Mouse (Mus musculus) intestine, postnatal 0 days (tissue): Measurements from ENCODE around the gene Bcas2. TPM values are rescaled to one million over a fixed set of nuclear protein-coding genes. Genes with fewer than 3 reads are reported as not detected.
A peak's percentile ranks its signal among the peaks of the same experiment; 100 is the strongest.
"Not testable (repeated sequence)": the region's sequence is repeated elsewhere in the genome, so short reads cannot be mapped to it uniquely, and the experiment has no call there.

ENCODE experiments used
- ATAC-seq: fragments of 200-750 bp; cut with Nextera tagmentation; 2 replicates; pipeline ENCODE4 v1.8.0; 2017; ENCODE audit warnings: mild to moderate bottlenecking, moderate TSS enrichment, moderate library complexity
- H3K27ac ChIP-seq: fragments of 300-500 bp; sonication (generic); 2 replicates; pipeline ENCODE4 v1.5.1; 2014; ENCODE audit warnings: mild to moderate bottlenecking, low read depth, low read length, moderate library complexity
- H3K27me3 ChIP-seq: fragments of 300-500 bp; sonication (generic); replicated peaks from 2 replicates; pipeline ENCODE4 v1.6.1; 2014; ENCODE audit warnings: low read length, mixed read lengths; ENCODE audit not compliant: control insufficient read depth, insufficient read depth
- H3K36me3 ChIP-seq: fragments of 300-500 bp; sonication (generic); 2 replicates; pipeline ENCODE4 v1.6.1; 2014; ENCODE audit warnings: mild to moderate bottlenecking, moderate library complexity; ENCODE audit not compliant: control insufficient read depth, insufficient read depth
- H3K4me1 ChIP-seq: fragments of 300-500 bp; sonication (generic); replicated peaks from 2 replicates; pipeline ENCODE4 v1.6.1; 2014; ENCODE audit warnings: antibody characterized with exemption, low read length, mixed read lengths; ENCODE audit not compliant: control insufficient read depth, insufficient read depth
- H3K4me2 ChIP-seq: fragments of 300-500 bp; sonication (generic); replicated peaks from 2 replicates; pipeline ENCODE4 v1.6.1; 2014; ENCODE audit warnings: low read depth, mild to moderate bottlenecking, moderate library complexity
- H3K4me3 ChIP-seq: fragments of 300-500 bp; sonication (generic); 2 replicates; pipeline ENCODE4 v1.5.1; 2014; ENCODE audit warnings: low read depth, low read length
- H3K9ac ChIP-seq: fragments of 300-500 bp; sonication (generic); 2 replicates; pipeline ENCODE4 v1.6.1; 2014; ENCODE audit warnings: mild to moderate bottlenecking, low read depth, low read length
- H3K9me3 ChIP-seq: fragments of 300-500 bp; sonication (generic); 2 replicates; pipeline ENCODE4 v1.6.1; 2016; ENCODE audit warnings: mixed run types; ENCODE audit not compliant: control insufficient read depth
- CTCF ChIP-seq: sonication (generic); IDR thresholded peaks from 2 replicates; pipeline ENCODE4 v1.5.1; 2016; ENCODE audit warnings: low read depth, mild to moderate bottlenecking, control low read depth, antibody characterized with exemption, moderate library complexity
- WGBS: fragments of 180-500 bp; shearing (Covaris S2); extraction: QIAGEN DNeasy Blood & Tissue Kit; methylation state at CpG from one replicate; pipeline ENCODE4 v1.1.7; 2014; 5-methylcytosine and 5-hydroxymethylcytosine counted together
- polyA plus RNA-seq: library from polyadenylated mRNA; unstranded; fragments of >200 nt; fragmentation: Nextera tagmentation; extraction: Ambion mirVana; gene quantifications from 2 replicates; pipeline ENCODE4 v1.2.1, GENCODE M21; 2015

Bcas2 gene
- polyA plus RNA-seq, 1 experiment from 2014 or later: 88.7 TPM

DNA sequence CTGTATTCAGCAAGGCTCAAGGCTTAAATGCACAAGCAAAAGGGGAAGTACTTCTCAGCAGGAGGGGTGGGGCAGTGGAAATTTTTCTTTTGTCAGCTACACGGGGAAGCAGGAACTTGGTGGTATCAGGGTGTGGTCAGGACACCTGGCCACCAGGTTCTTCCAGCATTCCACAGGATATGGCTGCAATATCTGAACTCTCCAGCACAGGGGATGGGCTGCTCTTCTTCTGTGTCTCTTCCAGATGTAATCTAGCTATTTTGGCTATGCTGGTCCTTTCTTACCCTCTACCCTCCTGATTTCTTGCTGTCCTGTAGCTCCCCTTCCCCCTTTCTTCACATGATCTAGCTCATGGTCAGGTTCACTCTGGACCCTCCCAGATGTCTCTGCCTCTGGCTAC lies 21.7 kb downstream of the Bcas2 start:
- no peak overlapping the region for H3K4me3 ChIP-seq
- no peak overlapping the region for H3K4me2 ChIP-seq
- no peaks in the 10 kb centered on the region for H3K36me3 ChIP-seq
- ATAC-seq: no peak
- H3K27ac ChIP-seq: no peak overlapping the region
- H3K4me1 ChIP-seq: no peaks in the 10 kb centered on the region
- H3K9me3 ChIP-seq: 0 out of 2 replicates have a peak, but pooled peaks cover 2% of the 10 kb centered on the region
- 33% methylated on average over 1 of the region's 1 CpGs for WGBS
- TF ChIP-seq CTCF: no peak
- no peak overlapping the region for H3K9ac ChIP-seq
- H3K27me3 ChIP-seq: no peaks in the 10 kb centered on the region

DNA sequence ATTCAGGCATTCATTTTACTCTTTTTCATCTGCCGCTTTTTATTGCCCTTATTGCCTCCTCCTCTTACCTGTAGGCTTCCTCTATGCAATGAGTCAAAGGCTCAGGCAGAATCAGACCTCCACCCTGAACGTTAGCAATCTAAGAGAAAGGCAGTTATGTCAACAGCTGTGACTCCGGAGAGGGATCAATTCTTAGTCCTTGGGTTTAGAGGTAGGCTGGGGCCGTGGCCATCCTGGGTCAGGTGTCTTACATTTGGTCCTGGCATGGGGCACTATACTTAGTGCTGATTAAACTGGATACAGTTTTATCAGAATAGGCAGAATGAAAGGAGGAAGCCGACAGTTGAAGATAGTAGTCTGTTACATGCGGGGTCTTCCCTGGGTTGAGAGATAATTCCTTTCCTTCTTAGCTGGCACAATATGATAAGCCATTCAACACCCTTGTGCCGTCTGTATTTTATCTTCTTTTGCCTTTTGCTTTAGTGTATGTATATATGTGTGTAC lies 24.9 kb downstream of the Bcas2 start:
- no peak for TF ChIP-seq CTCF
- Histone ChIP-seq H3K9ac (no peak overlapping the region), H3K4me1 (no peaks in the 10 kb centered on the region), H3K27me3 (no peaks in the 10 kb centered on the region), H3K27ac (no peak overlapping the region), H3K9me3 (0 out of 2 replicates have a peak, but pooled peaks cover 2% of the 10 kb centered on the region), H3K4me2 (no peak overlapping the region), H3K36me3 (no peaks in the 10 kb centered on the region), H3K4me3 (no peak overlapping the region)
- 39% methylated on average over 7 of the region's 7 CpGs for WGBS
- peak; percentile 41; the same call in 1 of the 2 replicates for ATAC-seq

GRCm38 (mm10) chr3:103199386-103199785 lies 27.9 kb downstream of the Bcas2 start:
- H3K9me3 ChIP-seq: no peaks in the 10 kb centered on the region
- 77% methylated on average over 5 of the region's 5 CpGs for WGBS
- no peak overlapping the region for H3K4me3 ChIP-seq
- no peak for TF ChIP-seq CTCF
- no peak overlapping the region for H3K9ac ChIP-seq
- no peaks in the 10 kb centered on the region for H3K4me1 ChIP-seq
- H3K27ac ChIP-seq: no peak overlapping the region
- no peak for ATAC-seq
- H3K4me2 ChIP-seq: no peak overlapping the region
- no peaks in the 10 kb centered on the region for H3K36me3 ChIP-seq
- H3K27me3 ChIP-seq: no peaks in the 10 kb centered on the region

- not testable (repeated sequence) for H3K9ac ChIP-seq, ATAC-seq, H3K36me3 ChIP-seq, H3K4me1 ChIP-seq, H3K27me3 ChIP-seq, H3K9me3 ChIP-seq, H3K27ac ChIP-seq, H3K4me3 ChIP-seq, H3K4me2 ChIP-seq
- 93% methylated on average over 7 of the region's 7 CpGs for WGBS
Measured at GRCm38 (mm10) chr3:103201105-103201504, 29.6 kb downstream of the Bcas2 start.

DNA sequence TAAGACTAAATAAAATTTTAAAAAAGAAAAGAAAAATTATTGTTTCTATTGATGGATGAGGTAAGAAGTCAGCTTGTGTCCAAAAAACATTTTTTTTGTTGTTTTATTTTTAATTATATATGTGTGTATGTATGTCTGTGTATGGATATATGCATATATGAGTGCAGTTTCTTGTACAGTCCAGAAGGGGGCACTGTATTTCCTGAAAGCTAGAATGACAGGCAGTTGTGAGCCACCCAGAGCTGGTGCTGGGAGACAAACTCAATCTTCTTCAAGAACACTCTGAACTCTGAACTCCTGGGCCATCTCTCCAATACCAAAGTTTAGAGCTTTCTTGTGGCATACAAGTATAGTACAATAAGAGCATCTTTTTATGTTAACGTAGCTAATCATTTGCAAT lies 32.1 kb downstream of the Bcas2 start:
- no peak overlapping the region for H3K4me2 ChIP-seq
- no peaks in the 10 kb centered on the region for H3K36me3 ChIP-seq
- no peak for TF ChIP-seq CTCF
- H3K27ac ChIP-seq: no peak overlapping the region
- no peaks in the 10 kb centered on the region for H3K27me3 ChIP-seq
- H3K9ac ChIP-seq: no peak overlapping the region
- H3K4me3 ChIP-seq: no peak overlapping the region
- H3K9me3 ChIP-seq: no peaks in the 10 kb centered on the region
- 100% methylated on average over 1 of the region's 1 CpGs for WGBS
- no peaks in the 10 kb centered on the region for H3K4me1 ChIP-seq
- no peak for ATAC-seq

DNA sequence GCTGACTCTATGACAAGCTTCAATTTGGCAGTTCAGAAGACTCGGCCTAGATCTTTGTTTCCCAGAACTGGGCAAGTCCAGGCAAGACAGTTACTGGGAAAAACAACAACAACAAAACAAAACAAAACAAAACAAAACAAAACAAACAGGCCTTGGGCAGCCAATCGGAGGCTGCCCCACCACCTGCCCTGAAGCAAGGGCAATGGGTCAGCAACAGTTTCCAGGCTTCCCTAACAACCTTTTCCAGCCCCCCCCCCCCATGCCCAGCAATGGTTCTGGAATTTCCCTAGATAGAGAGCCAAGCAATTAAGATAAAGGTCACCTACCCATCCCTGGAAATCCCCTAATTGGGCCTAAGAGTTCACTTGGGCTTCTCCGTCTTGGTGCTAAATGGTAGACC lies 33.0 kb downstream of the Bcas2 start:
- no peak for ATAC-seq
- Histone ChIP-seq H3K27me3 (no peaks in the 10 kb centered on the region), H3K4me2 (no peak overlapping the region), H3K9me3 (no peaks in the 10 kb centered on the region), H3K36me3 (no peaks in the 10 kb centered on the region), H3K9ac (no peak overlapping the region), H3K27ac (no peak overlapping the region), H3K4me3 (no peak overlapping the region), H3K4me1 (no peaks in the 10 kb centered on the region)
- 91% methylated on average over 3 of the region's 3 CpGs for WGBS
- TF ChIP-seq CTCF: no peak

DNA sequence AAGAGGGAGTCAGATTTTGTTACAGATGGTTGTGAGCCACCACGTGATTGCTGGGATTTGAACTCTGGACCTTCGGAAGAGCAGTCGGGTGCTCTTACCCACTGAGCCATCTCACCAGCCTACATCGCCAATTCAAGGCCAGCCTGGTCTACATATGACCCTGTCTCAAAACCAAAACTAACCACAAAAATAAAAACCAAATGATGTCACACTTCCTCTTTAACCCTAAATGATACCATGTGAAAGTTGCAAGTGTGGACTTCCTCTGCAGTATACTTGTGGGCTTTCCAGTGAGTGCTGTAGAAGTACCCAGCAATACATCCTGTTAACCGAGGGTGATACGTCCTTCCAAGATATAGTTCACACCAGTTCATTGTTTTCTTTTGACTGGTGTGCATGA lies 34.9 kb downstream of the Bcas2 start:
- H3K4me1 ChIP-seq: no peaks in the 10 kb centered on the region
- no peaks in the 10 kb centered on the region for H3K9me3 ChIP-seq
- no peak overlapping the region for H3K27ac ChIP-seq
- H3K27me3 ChIP-seq: no peaks in the 10 kb centered on the region
- no peak for ATAC-seq
- WGBS: 83% methylated on average over 6 of the region's 6 CpGs
- H3K4me2 ChIP-seq: no peak overlapping the region
- no peak overlapping the region for H3K9ac ChIP-seq
- no peak overlapping the region for H3K4me3 ChIP-seq
- no peaks in the 10 kb centered on the region for H3K36me3 ChIP-seq
- TF ChIP-seq CTCF: no peak
